Mouse (Mus musculus) spleen, postnatal 0 days (tissue): ENCODE measurements around the gene Ndufaf1. TPM values are rescaled to one million over a fixed set of nuclear protein-coding genes. Genes with fewer than 3 reads are reported as not detected.

Experiments used
- polyA plus RNA-seq: library from polyadenylated mRNA; unstranded; fragments of >200 nt; fragmentation: Nextera tagmentation; extraction: Ambion mirVana; gene quantifications from 2 replicates; pipeline ENCODE4 v1.2.1, GENCODE M21; 2015

Gene Ndufaf1
- 30.7 and 33.1 TPM in 2 replicates for polyA plus RNA-seq

GRCm38 (mm10) chr2:119662220-119663182, at the start of gene Ndufaf1:
Ndufaf1 (minus strand) TSS chr2:119662827.

GRCm38 (mm10) chr2:119674525-119675214, 12.0 kb upstream of the Ndufaf1 start, which contains the start of gene Rtf1:
Rtf1 (plus strand) TSS chr2:119675068.

GRCm38 (mm10) chr2:119618199-119618982, 44.2 kb downstream of the Ndufaf1 start, which contains the start of the genes Nusap1 and Oip5:
Nusap1 (plus strand) TSS chr2:119618298.
Oip5 (minus strand) TSS chr2:119618469.

Other genes with a start within 250 kb of the Ndufaf1 start
- 2.9 and 3.1 TPM in 2 replicates for gene Ino80, start 185.1 kb downstream of the Ndufaf1 start, polyA plus RNA-seq
- 0.16 and 0.31 TPM in 2 replicates for gene Exd1, start 115.2 kb downstream of the Ndufaf1 start, polyA plus RNA-seq
- 50.4 and 51.4 TPM in 2 replicates for gene Chp1, start 115.1 kb downstream of the Ndufaf1 start, polyA plus RNA-seq
- 105 and 117 TPM in 2 replicates for gene Nusap1, start 44.5 kb downstream of the Ndufaf1 start, polyA plus RNA-seq
- 48.0 and 56.3 TPM in 2 replicates for gene Oip5, start 44.4 kb downstream of the Ndufaf1 start, polyA plus RNA-seq
- gene Rtf1, start 12.2 kb upstream of the Ndufaf1 start, polyA plus RNA-seq: 38.5 and 40.6 TPM in 2 replicates
- gene Itpka, start 79.5 kb upstream of the Ndufaf1 start, polyA plus RNA-seq: 0.13 and 0.18 TPM in 2 replicates
- 0.11 TPM in 1 of 2 replicates, not detected in the other for gene Ltk, start 97.6 kb upstream of the Ndufaf1 start, polyA plus RNA-seq
- gene Rpap1, start 124.7 kb upstream of the Ndufaf1 start, polyA plus RNA-seq: 8.4 and 11.4 TPM in 2 replicates
- gene Tyro3, start 134.9 kb upstream of the Ndufaf1 start, polyA plus RNA-seq: 3.5 and 4.8 TPM in 2 replicates
- gene Mga, start 234.4 kb upstream of the Ndufaf1 start, polyA plus RNA-seq: 11.9 and 13.2 TPM in 2 replicates